Mouse (Mus musculus): ENCODE results near the gene Epn2. TPM values are rescaled to one million over a fixed set of nuclear protein-coding genes. Genes with fewer than 3 reads are reported as not detected.

Gene Epn2
- total RNA-seq, 2 experiments from 2014 or later: 162 to 170 TPM

GRCm38 (mm10) chr11:61519484-61520107, 59.9 kb downstream of the Epn2 start:
- no peak for TF ChIP-seq CTCF (conservative IDR thresholded peaks at IDR 0.05)
- Histone ChIP-seq H3K27ac (peak overlapping the region; percentile 47), H3K4me3 (no peak overlapping the region)
- DNase-seq (ENCODE audit: low spot score in 2 of 2): no peak

- peak overlapping the region; percentile 47; the same call in 1 of the 2 replicates for H3K27ac ChIP-seq
- H3K4me3 ChIP-seq: no peak overlapping the region
- DNase-seq (ENCODE audit: low spot score in 2 of 2): no peak
- no peak for TF ChIP-seq CTCF (conservative IDR thresholded peaks at IDR 0.05)
These were observed 60.6 kb downstream of the Epn2 start for GRCm38 (mm10) chr11:61518871-61519270.

- Histone ChIP-seq H3K4me3 (no peak overlapping the region), H3K27ac (peak overlapping the region; percentile 20; the same call in 1 of the 2 replicates)
- no peak for DNase-seq (ENCODE audit: low spot score in 2 of 2)
- no peak for TF ChIP-seq CTCF (conservative IDR thresholded peaks at IDR 0.05)
These were observed 61.5 kb downstream of the Epn2 start for GRCm38 (mm10) chr11:61517971-61518370.

- peak; percentile 79 for TF ChIP-seq CTCF (conservative IDR thresholded peaks at IDR 0.05)
- H3K27ac ChIP-seq: peak overlapping the region; percentile 47; the same call in 1 of the 2 replicates
- no peak overlapping the region for H3K4me3 ChIP-seq
- peak in 1 of 2 experiments; percentile 44 for DNase-seq (ENCODE audit: low spot score in 2 of 2)
These were observed 64.5 kb downstream of the Epn2 start for GRCm38 (mm10) chr11:61514953-61515352.

GRCm38 (mm10) chr11:61504713-61505257, 74.7 kb downstream of the Epn2 start, which contains the start of gene B9d1:
Gene B9d1 (plus strand): TSS chr11:61505144.
- H3K27ac ChIP-seq: peak within 1 kb of the TSS; percentile 99
- peak; percentile 95 to 96 for DNase-seq (ENCODE audit: low spot score in 2 of 2)
- peak; percentile 94 for TF ChIP-seq CTCF (conservative IDR thresholded peaks at IDR 0.05)
- peak within 1 kb of the TSS; percentile 72 for H3K4me3 ChIP-seq

GRCm38 (mm10) chr11:61503933-61504332, 75.6 kb downstream of the Epn2 start:
- TF ChIP-seq CTCF (conservative IDR thresholded peaks at IDR 0.05): no peak
- peak overlapping the region; percentile 99 for H3K27ac ChIP-seq
- DNase-seq (ENCODE audit: low spot score in 2 of 2): no peak
- H3K4me3 ChIP-seq: no peak overlapping the region

- no peak for TF ChIP-seq CTCF (conservative IDR thresholded peaks at IDR 0.05)
- DNase-seq (ENCODE audit: low spot score in 2 of 2): no peak
- H3K27ac ChIP-seq: no peak overlapping the region; the same call in 1 of the 2 replicates
- no peak overlapping the region for H3K4me3 ChIP-seq
These were observed 80.6 kb downstream of the Epn2 start for GRCm38 (mm10) chr11:61498736-61499504.

GRCm38 (mm10) chr11:61497490-61497889, 82.0 kb downstream of the Epn2 start:
- TF ChIP-seq CTCF (conservative IDR thresholded peaks at IDR 0.05): no peak
- no peak for DNase-seq (ENCODE audit: low spot score in 2 of 2)
- Histone ChIP-seq H3K27ac (no peak overlapping the region), H3K4me3 (no peak overlapping the region)

GRCm38 (mm10) chr11:61495528-61495927, 84.0 kb downstream of the Epn2 start:
- no peak for DNase-seq (ENCODE audit: low spot score in 2 of 2)
- H3K4me3 ChIP-seq: no peak overlapping the region
- no peak for TF ChIP-seq CTCF (conservative IDR thresholded peaks at IDR 0.05)
- H3K27ac ChIP-seq: peak overlapping the region; percentile 94; the same call in 1 of the 2 replicates

GRCm38 (mm10) chr11:61494129-61494997, 85.1 kb downstream of the Epn2 start, which contains the start of gene Mapk7:
Gene Mapk7 (minus strand): TSS chr11:61494406.
- Histone ChIP-seq H3K4me3 (peak within 1 kb of the TSS; percentile 82), H3K27ac (peak within 1 kb of the TSS; percentile 94)
- TF ChIP-seq CTCF (conservative IDR thresholded peaks at IDR 0.05): no peak
- DNase-seq (ENCODE audit: low spot score in 2 of 2): peak; percentile 95

GRCm38 (mm10) chr11:61493525-61494128, 85.9 kb downstream of the Epn2 start:
- peak overlapping the region; percentile 82 for H3K4me3 ChIP-seq
- H3K27ac ChIP-seq: peak overlapping the region; percentile 86
- no peak; the same call in 1 of the 2 replicates for TF ChIP-seq CTCF (conservative IDR thresholded peaks at IDR 0.05)
- DNase-seq (ENCODE audit: low spot score in 2 of 2): no peak

All from layer of hippocampus, adult 2 months (tissue).